Mouse (Mus musculus): ENCODE results near the gene Shank1. TPM values are rescaled to one million over a fixed set of nuclear protein-coding genes. Genes with fewer than 3 reads are reported as not detected.

Gene Shank1
- polyA plus RNA-seq, 1 experiment from 2014 or later: 0.55 TPM

GRCm38 (mm10) chr7:44356590-44357481 is 46.8 kb downstream of the Shank1 start:
- peaks cover 73% of the 10 kb centered on the region for H3K27me3 ChIP-seq (ENCODE audit: control insufficient read depth, insufficient read depth, low read length)
- ATAC-seq (replicated peaks; ENCODE audit: extremely low read depth, insufficient read depth, low FRiP score): no peak
- peaks cover 17% of the 10 kb centered on the region for H3K4me1 ChIP-seq (ENCODE audit: control insufficient read depth, insufficient read depth, low read length)
- no peak overlapping the region for H3K27ac ChIP-seq (ENCODE audit: low read length)
- H3K36me3 ChIP-seq (ENCODE audit: control insufficient read depth, insufficient read depth): no peaks in the 10 kb centered on the region
- H3K4me3 ChIP-seq (ENCODE audit: low read length): 0 out of 2 replicates have a peak overlapping the region, but pooled peaks have one; percentile 1
- no peaks in the 10 kb centered on the region for H3K9me3 ChIP-seq (replicated peaks; ENCODE audit: control insufficient read depth, low read length)
- H3K4me2 ChIP-seq (ENCODE audit: low read depth, low read length): peak overlapping the region; percentile 26; the same call in 1 of the 2 replicates
- 4% methylated on average over 35 of the region's 35 CpGs for whole genome bisulfite sequencing
- peak overlapping the region; percentile 18; the same call in 1 of the 2 replicates for H3K9ac ChIP-seq (ENCODE audit: low read length)

- Histone ChIP-seq H3K4me3 (ENCODE audit: low read length) (no peak overlapping the region), H3K4me2 (ENCODE audit: low read depth, low read length) (no peak overlapping the region), H3K4me1 (ENCODE audit: control insufficient read depth, insufficient read depth, low read length) (peaks cover 17% of the 10 kb centered on the region), H3K9ac (ENCODE audit: low read length) (no peak overlapping the region), H3K27me3 (ENCODE audit: control insufficient read depth, insufficient read depth, low read length) (peaks cover 66% of the 10 kb centered on the region), H3K27ac (ENCODE audit: low read length) (no peak overlapping the region), H3K36me3 (ENCODE audit: control insufficient read depth, insufficient read depth) (no peaks in the 10 kb centered on the region), H3K9me3 (replicated peaks; ENCODE audit: control insufficient read depth, low read length) (no peaks in the 10 kb centered on the region)
- ATAC-seq (replicated peaks; ENCODE audit: extremely low read depth, insufficient read depth, low FRiP score): no peak
- 23% methylated on average over 9 of the region's 10 CpGs for WGBS
These were observed 47.5 kb downstream of the Shank1 start for GRCm38 (mm10) chr7:44357531-44357930.

- Histone ChIP-seq H3K9me3 (replicated peaks; ENCODE audit: control insufficient read depth, low read length) (no peaks in the 10 kb centered on the region), H3K9ac (ENCODE audit: low read length) (no peak overlapping the region), H3K36me3 (ENCODE audit: control insufficient read depth, insufficient read depth) (no peaks in the 10 kb centered on the region), H3K4me3 (ENCODE audit: low read length) (no peak overlapping the region), H3K4me1 (ENCODE audit: control insufficient read depth, insufficient read depth, low read length) (peaks cover 17% of the 10 kb centered on the region), H3K27me3 (ENCODE audit: control insufficient read depth, insufficient read depth, low read length) (peaks cover 61% of the 10 kb centered on the region), H3K4me2 (ENCODE audit: low read depth, low read length) (no peak overlapping the region), H3K27ac (ENCODE audit: low read length) (no peak overlapping the region)
- no peak for ATAC-seq (replicated peaks; ENCODE audit: extremely low read depth, insufficient read depth, low FRiP score)
- whole genome bisulfite sequencing: 17% methylated on average over 5 of the region's 5 CpGs
These were observed 48.0 kb downstream of the Shank1 start for GRCm38 (mm10) chr7:44358012-44358411.

- 11% methylated on average over 26 of the region's 26 CpGs for WGBS
- Histone ChIP-seq H3K36me3 (ENCODE audit: control insufficient read depth, insufficient read depth) (no peaks in the 10 kb centered on the region), H3K9me3 (replicated peaks; ENCODE audit: control insufficient read depth, low read length) (no peaks in the 10 kb centered on the region), H3K27ac (ENCODE audit: low read length) (peak overlapping the region; percentile 65), H3K9ac (ENCODE audit: low read length) (peak overlapping the region; percentile 83), H3K27me3 (ENCODE audit: control insufficient read depth, insufficient read depth, low read length) (peaks cover 50% of the 10 kb centered on the region), H3K4me3 (ENCODE audit: low read length) (peak overlapping the region; percentile 55), H3K4me2 (ENCODE audit: low read depth, low read length) (peak overlapping the region; percentile 75), H3K4me1 (ENCODE audit: control insufficient read depth, insufficient read depth, low read length) (peaks cover 17% of the 10 kb centered on the region)
- ATAC-seq (replicated peaks; ENCODE audit: extremely low read depth, insufficient read depth, low FRiP score): no peak
These were observed 49.0 kb downstream of the Shank1 start for GRCm38 (mm10) chr7:44358886-44359654.

GRCm38 (mm10) chr7:44359908-44360672 is 50.0 kb downstream of the Shank1 start:
- Histone ChIP-seq H3K4me1 (ENCODE audit: control insufficient read depth, insufficient read depth, low read length) (peaks cover 17% of the 10 kb centered on the region), H3K4me2 (ENCODE audit: low read depth, low read length) (peak overlapping the region; percentile 75), H3K9me3 (replicated peaks; ENCODE audit: control insufficient read depth, low read length) (no peaks in the 10 kb centered on the region), H3K27me3 (ENCODE audit: control insufficient read depth, insufficient read depth, low read length) (peaks cover 40% of the 10 kb centered on the region), H3K36me3 (ENCODE audit: control insufficient read depth, insufficient read depth) (no peaks in the 10 kb centered on the region), H3K27ac (ENCODE audit: low read length) (peak overlapping the region; percentile 65), H3K4me3 (ENCODE audit: low read length) (peak overlapping the region; percentile 55), H3K9ac (ENCODE audit: low read length) (peak overlapping the region; percentile 83)
- WGBS: under 1% methylated on average over 54 of the region's 54 CpGs
- ATAC-seq (replicated peaks; ENCODE audit: extremely low read depth, insufficient read depth, low FRiP score): peak; percentile 79

- no peaks in the 10 kb centered on the region for H3K36me3 ChIP-seq (ENCODE audit: control insufficient read depth, insufficient read depth)
- WGBS: 11% methylated on average over 21 of the region's 21 CpGs
- H3K4me3 ChIP-seq (ENCODE audit: low read length): peak overlapping the region; percentile 55
- no peaks in the 10 kb centered on the region for H3K9me3 ChIP-seq (replicated peaks; ENCODE audit: control insufficient read depth, low read length)
- H3K9ac ChIP-seq (ENCODE audit: low read length): no peak overlapping the region
- peaks cover 33% of the 10 kb centered on the region for H3K27me3 ChIP-seq (ENCODE audit: control insufficient read depth, insufficient read depth, low read length)
- no peak overlapping the region for H3K27ac ChIP-seq (ENCODE audit: low read length)
- peak overlapping the region; percentile 75 for H3K4me2 ChIP-seq (ENCODE audit: low read depth, low read length)
- ATAC-seq (replicated peaks; ENCODE audit: extremely low read depth, insufficient read depth, low FRiP score): 0 out of 2 replicates have a peak, but pooled peaks have one; percentile 6
- peaks cover 17% of the 10 kb centered on the region for H3K4me1 ChIP-seq (ENCODE audit: control insufficient read depth, insufficient read depth, low read length)
These were observed 50.8 kb downstream of the Shank1 start for GRCm38 (mm10) chr7:44360792-44361301.

- Histone ChIP-seq H3K4me1 (ENCODE audit: control insufficient read depth, insufficient read depth, low read length) (peaks cover 9% of the 10 kb centered on the region; the same call in 1 of the 2 replicates), H3K9ac (ENCODE audit: low read length) (no peak overlapping the region), H3K4me3 (ENCODE audit: low read length) (no peak overlapping the region), H3K27me3 (ENCODE audit: control insufficient read depth, insufficient read depth, low read length) (no peaks in the 10 kb centered on the region), H3K4me2 (ENCODE audit: low read depth, low read length) (no peak overlapping the region), H3K36me3 (ENCODE audit: control insufficient read depth, insufficient read depth) (no peaks in the 10 kb centered on the region), H3K27ac (ENCODE audit: low read length) (no peak overlapping the region), H3K9me3 (replicated peaks; ENCODE audit: control insufficient read depth, low read length) (no peaks in the 10 kb centered on the region)
- WGBS: 86% methylated on average over 8 of the region's 8 CpGs
- no peak for ATAC-seq (replicated peaks; ENCODE audit: extremely low read depth, insufficient read depth, low FRiP score)
These were observed 62.6 kb downstream of the Shank1 start for GRCm38 (mm10) chr7:44372678-44373077.

GRCm38 (mm10) chr7:44373460-44373859 is 63.4 kb downstream of the Shank1 start:
- 8% methylated on average over 7 of the region's 7 CpGs for WGBS
- no peaks in the 10 kb centered on the region for H3K9me3 ChIP-seq (replicated peaks; ENCODE audit: control insufficient read depth, low read length)
- no peaks in the 10 kb centered on the region for H3K36me3 ChIP-seq (ENCODE audit: control insufficient read depth, insufficient read depth)
- peak overlapping the region; percentile 98 for H3K4me2 ChIP-seq (ENCODE audit: low read depth, low read length)
- H3K9ac ChIP-seq (ENCODE audit: low read length): peak overlapping the region; percentile 72
- H3K4me3 ChIP-seq (ENCODE audit: low read length): peak overlapping the region; percentile 80
- no peaks in the 10 kb centered on the region for H3K27me3 ChIP-seq (ENCODE audit: control insufficient read depth, insufficient read depth, low read length)
- no peak; the same call in 1 of the 2 replicates for ATAC-seq (replicated peaks; ENCODE audit: extremely low read depth, insufficient read depth, low FRiP score)
- H3K4me1 ChIP-seq (ENCODE audit: control insufficient read depth, insufficient read depth, low read length): peaks cover 14% of the 10 kb centered on the region
- H3K27ac ChIP-seq (ENCODE audit: low read length): no peak overlapping the region; the same call in 1 of the 2 replicates
